Mouse (Mus musculus): ENCODE data around the gene E130114P18Rik.

The E130114P18Rik gene

DNA sequence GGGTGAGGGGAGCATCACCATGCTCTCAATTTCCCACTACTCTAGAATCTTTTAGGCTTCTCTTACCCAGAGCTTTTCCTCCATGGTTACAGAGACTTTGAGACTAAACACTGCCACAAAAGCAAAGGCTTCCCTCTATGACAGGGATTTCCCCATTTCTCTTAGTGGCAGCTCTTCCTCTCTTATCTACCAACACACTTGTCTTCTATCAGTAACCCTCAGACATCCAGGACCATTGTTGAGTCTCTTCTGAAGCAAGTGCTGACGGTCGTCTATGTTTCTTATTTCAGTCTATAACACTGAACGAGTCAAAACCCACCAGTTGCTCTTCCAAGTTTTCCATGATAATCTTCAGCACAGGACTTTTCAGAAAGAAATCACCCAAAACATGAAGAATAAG is 137.5 kb downstream of the E130114P18Rik start:
- DNase-seq: no peak

DNA sequence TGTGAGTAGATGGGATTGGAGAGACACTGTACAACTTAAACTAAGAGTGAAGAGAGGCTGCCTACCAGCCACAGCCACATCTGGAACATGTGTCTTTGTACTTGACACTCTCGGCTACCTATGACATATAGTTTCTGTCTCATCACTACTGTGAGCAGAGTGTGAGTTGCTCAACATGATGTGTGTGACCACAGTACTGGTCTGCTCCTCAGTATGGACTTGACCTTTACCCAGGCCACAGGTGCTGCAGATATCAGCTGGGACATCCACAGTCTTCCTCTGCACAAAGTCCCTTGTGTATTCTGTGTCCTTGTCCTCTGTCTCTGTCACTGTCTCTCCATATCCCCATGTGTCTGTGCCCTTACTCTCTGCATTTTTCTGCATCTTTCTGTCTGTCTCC is 141.3 kb downstream of the E130114P18Rik start:
- DNase-seq: no peak

GRCm38 (mm10) chr4:97635757-97636292 is 142.1 kb downstream of the E130114P18Rik start:
- no peak for DNase-seq

- DNase-seq: peak; percentile 33
Measured at GRCm38 (mm10) chr4:97635296-97635755, 142.6 kb downstream of the E130114P18Rik start.

DNA sequence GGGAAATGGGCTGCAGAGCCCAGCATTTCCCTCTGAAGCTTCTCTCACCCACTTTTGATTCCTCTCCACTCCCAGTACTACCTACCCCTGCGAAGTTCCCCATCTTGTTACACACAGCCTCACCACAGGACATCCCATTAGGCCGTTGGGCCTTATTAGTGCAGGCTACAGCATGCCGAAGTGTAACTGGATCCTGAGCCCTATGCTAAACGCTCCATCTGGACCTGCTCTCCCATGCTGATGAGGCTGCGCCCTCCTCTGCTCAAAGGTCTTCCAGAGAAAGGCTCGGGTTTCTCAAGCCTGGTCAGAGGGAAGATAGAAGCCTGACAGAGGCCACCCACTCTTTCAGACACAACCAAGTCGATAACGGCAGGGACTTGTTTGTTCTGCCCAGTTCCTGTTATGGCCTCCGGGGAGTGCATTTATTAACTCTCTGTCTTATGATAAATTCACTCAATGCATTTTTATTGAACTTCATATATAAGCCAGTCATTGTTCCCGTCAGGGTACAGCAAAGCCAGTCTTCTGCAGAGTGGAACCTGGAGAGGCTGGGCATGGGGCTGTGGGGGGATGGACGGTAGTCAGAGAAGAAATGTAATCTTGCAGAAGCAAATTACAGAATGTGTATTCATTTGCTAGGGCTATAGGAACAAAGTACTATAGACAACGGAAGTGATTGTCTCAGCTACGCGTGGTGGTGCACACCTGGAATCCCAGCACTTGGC is 148.8 kb downstream of the E130114P18Rik start:
- no peak for DNase-seq

DNA sequence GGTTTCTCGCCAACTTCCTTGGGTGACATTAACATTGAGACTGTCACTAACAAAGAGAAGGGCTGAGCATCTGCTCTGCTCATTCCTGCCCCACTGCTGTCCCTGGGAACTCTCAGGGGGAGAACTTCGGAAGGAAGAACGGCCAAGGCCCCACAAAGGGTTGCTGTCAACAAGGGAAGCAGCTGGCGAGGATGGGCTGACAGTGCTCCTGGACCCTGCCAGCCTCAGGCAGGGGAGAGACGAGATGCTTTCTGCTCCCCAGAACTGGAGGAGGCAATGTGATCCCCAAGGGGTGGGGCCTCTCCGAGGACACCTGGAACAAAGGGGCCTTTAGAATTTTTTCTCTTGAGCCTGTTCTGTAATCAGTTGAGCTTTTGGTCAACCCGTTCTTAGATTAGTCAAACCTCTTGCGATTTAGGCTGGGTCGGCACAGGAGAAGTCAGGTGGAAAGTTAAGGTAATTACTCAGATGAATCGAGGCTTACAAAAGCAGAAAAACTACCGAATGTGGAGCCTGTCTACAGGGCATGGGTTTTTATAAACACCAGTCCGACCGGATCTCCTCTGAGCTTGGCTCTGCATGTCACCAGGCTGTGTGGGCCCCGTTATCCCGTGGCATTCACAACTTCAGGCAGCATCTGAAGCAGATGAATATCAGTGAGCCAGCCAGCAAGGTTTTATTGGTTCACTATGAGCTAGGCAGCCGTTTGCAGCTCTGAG is 151.7 kb downstream of the E130114P18Rik start:
- no peak for DNase-seq

- no peak for DNase-seq
Measured at GRCm38 (mm10) chr4:97623165-97623564, 154.7 kb downstream of the E130114P18Rik start.

DNA sequence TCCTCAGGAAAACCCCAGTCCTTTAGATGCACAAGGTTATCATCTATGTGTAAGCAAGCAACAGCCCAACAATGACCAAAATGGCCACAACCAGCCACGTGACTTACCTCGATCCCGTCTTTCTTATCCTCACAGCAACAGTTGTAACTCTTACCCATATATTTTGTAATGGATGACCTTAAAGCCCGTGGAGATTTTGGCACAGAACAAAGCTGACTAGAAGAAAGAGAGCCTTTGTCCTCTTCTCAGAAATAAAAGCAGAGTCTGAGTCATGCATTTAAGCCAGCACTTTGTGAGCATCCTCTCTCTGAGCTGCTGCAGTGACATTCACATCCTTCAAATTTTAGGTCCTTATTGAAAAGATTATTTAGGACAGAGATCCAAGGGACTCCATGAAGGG is 156.1 kb downstream of the E130114P18Rik start:
- DNase-seq: no peak

DNA sequence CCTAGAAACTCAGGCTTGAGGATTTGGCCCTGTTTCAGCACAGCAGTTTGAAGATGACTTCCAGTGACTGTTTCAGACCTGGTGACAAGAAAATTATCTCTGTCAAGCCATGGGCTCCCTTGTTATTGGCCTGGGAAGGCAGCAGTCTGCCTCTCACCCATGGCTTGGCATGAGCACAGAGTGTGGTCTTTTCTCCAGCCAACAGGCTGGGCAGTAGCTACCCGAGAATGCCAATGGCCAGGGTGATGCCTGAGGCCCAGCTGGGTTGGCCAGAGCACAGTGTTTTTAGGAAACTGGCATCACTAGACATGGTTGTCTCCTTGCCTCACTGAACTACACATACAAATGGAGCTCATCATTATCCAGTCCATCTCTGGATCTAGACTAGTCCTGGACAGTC is 157.5 kb downstream of the E130114P18Rik start:
- DNase-seq: no peak

DNA sequence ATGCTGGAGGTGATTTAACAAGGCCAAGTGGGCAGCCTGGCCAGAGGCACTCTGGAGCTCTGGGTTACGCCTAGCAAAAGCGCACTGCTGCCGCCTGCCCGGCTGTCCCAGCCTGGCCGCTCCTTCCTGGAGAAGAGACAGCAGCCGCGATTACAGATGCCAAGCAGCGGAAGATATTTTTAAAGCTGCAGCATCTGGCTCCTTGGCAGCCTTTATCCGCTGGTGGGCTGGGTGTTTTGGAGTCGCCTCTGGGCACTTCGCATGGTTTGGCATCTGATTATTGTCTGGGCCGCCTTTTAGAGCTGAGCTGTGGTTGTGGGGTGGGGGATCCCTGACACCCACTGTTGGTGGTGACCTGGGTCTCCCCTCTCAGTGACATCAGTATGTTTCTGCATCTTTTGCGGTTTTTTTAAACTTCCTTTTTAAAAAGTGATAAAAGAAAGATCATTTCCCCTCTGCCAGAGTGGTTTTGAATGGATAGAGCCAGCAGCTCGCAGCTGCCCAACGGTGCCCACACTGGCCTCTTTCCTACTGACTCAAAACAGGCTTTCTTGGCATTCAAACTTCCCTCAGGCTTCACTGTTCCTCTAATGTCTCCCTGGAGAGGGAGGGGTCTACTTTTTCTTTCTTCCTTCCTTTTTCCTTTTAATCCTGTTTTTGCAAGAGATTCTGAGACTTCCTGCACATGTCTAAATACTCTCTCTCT is 159.1 kb downstream of the E130114P18Rik start:
- DNase-seq: peak; percentile 79

- DNase-seq: no peak
Measured at GRCm38 (mm10) chr4:97615031-97615430, 162.8 kb downstream of the E130114P18Rik start.

- peak; percentile 43 for DNase-seq
Measured at GRCm38 (mm10) chr4:97611251-97611847, 166.5 kb downstream of the E130114P18Rik start.

DNA sequence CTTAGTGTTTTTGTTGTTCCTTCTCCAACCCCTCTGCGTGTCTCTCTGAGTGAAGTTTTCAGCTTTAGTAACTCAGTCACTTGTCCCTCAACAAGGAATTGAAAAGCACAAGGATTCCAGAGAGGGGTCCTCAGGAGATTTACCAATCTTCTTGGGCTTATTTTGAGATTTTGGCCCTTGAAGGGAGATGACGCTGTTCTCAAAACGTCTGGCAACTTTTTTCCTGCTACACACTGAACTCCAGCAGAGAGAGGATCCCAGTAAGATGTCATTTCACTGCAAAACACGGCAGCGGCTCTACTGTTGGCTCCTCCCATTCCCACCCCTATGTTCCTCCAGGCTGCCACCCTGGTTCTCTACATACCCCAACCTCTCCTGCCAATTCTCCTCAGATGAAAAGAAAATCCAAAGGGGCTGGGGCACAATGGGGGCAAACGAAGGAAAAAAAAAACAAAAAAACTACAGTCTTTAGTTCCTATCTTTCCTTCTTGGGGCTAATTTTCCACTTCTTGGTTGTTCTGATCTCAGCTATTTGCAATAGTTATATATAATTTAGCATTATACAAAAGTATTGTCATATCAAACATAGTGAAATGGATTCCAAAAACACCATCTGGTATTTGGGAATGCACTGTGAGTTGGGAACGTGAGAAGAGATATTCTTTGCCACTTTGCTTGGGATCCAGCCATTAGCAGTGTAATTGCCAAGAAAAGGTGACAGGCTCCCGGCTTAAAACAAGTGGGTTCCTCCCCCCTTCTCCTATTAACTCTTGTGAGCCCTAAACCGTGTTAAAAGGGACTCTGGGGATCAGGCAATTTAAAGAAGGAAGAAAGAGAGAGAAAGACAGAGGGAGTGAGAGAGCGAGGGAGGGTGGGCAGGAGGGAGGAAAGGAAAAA is 167.8 kb downstream of the E130114P18Rik start:
- no peak for DNase-seq

GRCm38 (mm10) chr4:97609329-97609728 is 168.5 kb downstream of the E130114P18Rik start:
- DNase-seq: no peak

DNA sequence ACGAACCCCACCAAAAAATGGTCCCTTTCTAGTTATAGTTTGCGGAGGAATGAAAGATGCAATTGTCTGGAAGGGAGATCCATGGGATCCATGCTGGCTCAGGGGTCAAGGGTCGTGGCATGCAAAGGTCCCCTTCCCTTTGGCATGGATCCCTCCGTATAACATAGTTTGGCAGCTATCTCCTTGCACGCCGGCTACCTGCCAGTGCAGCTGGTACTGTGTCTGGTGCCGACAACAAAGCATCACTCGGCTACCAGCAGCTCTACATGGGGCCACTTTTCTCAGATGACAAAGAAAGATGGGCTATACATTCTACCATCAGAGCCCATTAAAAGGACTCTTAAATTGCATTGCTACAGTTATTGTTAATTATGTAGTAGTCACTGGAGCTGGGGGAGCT is 169.2 kb downstream of the E130114P18Rik start:
- DNase-seq: no peak

DNA sequence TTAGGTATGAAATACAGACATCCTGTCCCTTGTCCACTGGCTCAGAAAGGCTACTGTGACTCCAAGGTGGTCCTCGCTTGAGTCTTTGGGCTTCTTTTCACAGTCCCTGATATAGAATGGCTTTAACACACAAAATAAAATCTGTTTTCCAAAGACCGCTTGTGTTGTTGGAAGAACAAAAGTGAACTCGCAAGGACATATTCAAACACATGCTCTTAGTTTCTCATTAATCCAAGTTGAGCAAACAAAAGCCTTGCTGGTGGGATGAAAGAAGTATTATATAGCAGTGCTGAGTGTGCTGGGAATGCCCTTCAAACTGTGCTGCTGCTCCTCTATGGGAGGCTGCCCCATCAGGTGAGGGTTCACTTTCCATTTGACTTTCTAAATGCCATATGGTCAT is 169.7 kb downstream of the E130114P18Rik start:
- DNase-seq: no peak

GRCm38 (mm10) chr4:97607169-97607568 is 170.7 kb downstream of the E130114P18Rik start:
- no peak for DNase-seq

DNA sequence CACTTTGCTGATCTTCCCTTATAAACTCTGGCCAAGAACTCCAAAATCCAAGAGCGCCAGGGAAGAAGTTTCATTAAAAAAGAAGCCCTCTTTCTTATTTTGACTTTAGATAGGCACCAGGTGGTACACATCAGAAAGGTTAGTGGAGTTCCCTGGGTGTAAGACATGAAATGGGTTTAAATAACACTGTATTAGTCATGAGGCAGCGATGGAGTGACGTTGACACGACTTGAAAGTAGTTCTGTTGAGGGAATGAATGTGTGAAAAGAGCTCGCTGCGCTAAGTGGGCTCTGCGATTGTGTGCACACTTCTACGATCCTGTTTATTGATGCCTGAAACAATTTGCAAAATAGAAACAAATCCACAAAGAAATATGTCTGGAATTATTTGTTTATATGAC is 171.4 kb downstream of the E130114P18Rik start:
- DNase-seq: no peak

DNA sequence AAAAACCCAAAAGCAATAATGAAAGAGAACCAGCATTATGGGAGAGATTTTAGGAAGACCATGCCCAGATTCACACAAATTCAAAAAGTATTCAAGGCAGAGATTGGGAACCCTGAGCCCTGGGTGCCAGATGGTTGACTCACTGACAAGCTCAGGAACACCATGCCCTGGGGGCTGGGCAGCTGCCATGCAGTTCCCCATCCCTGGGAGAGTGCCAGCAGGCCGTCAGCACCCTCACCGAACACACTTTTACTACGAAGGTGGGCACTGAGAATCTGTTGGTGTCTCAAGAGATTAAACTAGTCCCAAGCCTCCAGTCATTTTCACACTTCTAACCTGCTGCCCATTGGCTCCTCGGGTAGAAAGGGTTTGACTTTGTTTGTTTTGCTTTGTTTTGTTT is 175.3 kb downstream of the E130114P18Rik start:
- no peak for DNase-seq

GRCm38 (mm10) chr4:97600875-97601835 is 176.7 kb downstream of the E130114P18Rik start:
- no peak for DNase-seq

GRCm38 (mm10) chr4:97597443-97597842 is 180.4 kb downstream of the E130114P18Rik start:
- DNase-seq: no peak
